Mouse (Mus musculus) spleen, adult 12 weeks (tissue): ENCODE measurements around the gene Hes2.

Source experiments
- DNase-seq: peaks from one replicate; pipeline ENCODE4 v3.0.0; 2022; ENCODE audit warnings: low spot score

The Hes2 gene

GRCm38 (mm10) chr4:152158585-152159284 lies at the start of gene Hes2:
TSS of gene Hes2 (plus strand) at chr4:152158867.
- no peak for DNase-seq

GRCm38 (mm10) chr4:152109509-152109908 lies 49.2 kb upstream of the Hes2 start:
- DNase-seq, result no peak

GRCm38 (mm10) chr4:152110689-152111088 lies 48.0 kb upstream of the Hes2 start:
- DNase-seq, result no peak

GRCm38 (mm10) chr4:152112329-152112728 lies 46.3 kb upstream of the Hes2 start:
- DNase-seq, result no peak

GRCm38 (mm10) chr4:152114080-152114479 lies 44.6 kb upstream of the Hes2 start:
- DNase-seq, result no peak

- no peak for DNase-seq
These were observed 42.6 kb upstream of the Hes2 start, which contains the start of gene Tnfrsf25 for GRCm38 (mm10) chr4:152115921-152116612. TSS of gene Tnfrsf25 (plus strand) at chr4:152115934.

GRCm38 (mm10) chr4:152117538-152117937 lies 41.1 kb upstream of the Hes2 start:
- no peak for DNase-seq

- DNase-seq, result no peak
These were observed 39.0 kb upstream of the Hes2 start for GRCm38 (mm10) chr4:152119396-152120292.

- no peak for DNase-seq
These were observed 38.1 kb upstream of the Hes2 start for GRCm38 (mm10) chr4:152120311-152121182.

GRCm38 (mm10) chr4:152121183-152121505 lies 37.5 kb upstream of the Hes2 start:
- no peak for DNase-seq

GRCm38 (mm10) chr4:152124361-152124961 lies 34.2 kb upstream of the Hes2 start:
- DNase-seq, result no peak

- DNase-seq, result no peak
These were observed 33.3 kb upstream of the Hes2 start for GRCm38 (mm10) chr4:152125161-152126025.

GRCm38 (mm10) chr4:152126026-152126920 lies 32.4 kb upstream of the Hes2 start:
- DNase-seq, result no peak

- DNase-seq, result no peak
These were observed 30.8 kb upstream of the Hes2 start for GRCm38 (mm10) chr4:152127884-152128283.

- DNase-seq, result no peak
These were observed 29.9 kb upstream of the Hes2 start for GRCm38 (mm10) chr4:152128784-152129183.

- DNase-seq, result no peak
These were observed 29.2 kb upstream of the Hes2 start for GRCm38 (mm10) chr4:152129395-152129930.

GRCm38 (mm10) chr4:152130771-152131653 lies 27.7 kb upstream of the Hes2 start:
- no peak for DNase-seq
